Mouse (Mus musculus) heart, adult 9 months (tissue): ENCODE results near the gene Tma7.

ENCODE experiments used
- DNase-seq, 2 experiments: peaks; one replicate each; pipeline ENCODE4 v3.0.0; 2022; ENCODE audit warnings: low spot score in 2 of 2

Gene Tma7

DNA sequence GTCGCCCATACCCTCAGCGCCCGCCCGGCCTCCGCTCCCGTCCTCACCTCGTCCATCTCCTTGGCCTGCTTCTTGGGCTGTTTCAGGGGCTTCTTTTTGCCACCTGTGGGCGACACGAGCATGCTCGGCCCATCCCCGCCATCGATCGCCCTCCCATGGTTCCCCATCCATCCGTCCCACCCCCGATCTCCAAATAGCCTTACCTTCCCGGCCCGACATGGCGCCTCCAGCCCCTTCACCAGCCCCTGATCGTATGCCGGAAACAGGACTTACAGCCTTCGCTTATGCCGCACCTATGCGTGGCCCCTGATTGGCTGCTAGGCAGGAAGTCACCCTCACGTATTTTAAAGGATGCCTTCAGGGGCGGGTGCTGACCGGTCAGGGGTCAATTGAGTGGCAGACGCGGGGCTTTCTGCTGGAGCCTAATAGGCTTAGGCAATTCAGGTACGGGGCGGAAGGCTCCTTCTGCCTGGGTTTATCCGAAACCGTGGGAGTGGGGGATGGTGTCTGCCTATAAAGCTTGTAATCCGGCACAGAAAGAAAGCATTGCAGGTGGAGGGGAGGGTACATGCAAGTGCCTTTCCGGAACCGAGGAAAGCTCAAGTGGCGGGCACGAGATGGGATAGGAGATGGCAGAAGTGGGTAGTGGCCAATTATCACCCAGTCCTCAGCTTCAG, at the start of gene Tma7, which contains the start of gene Ccdc51:
Gene Tma7 (minus strand): TSS at position 464 of the 677 bp plus-strand sequence.
Gene Ccdc51 (plus strand): TSS at position 370 of the 677 bp plus-strand sequence.
- peak; percentile 85 to 90 for DNase-seq

DNA sequence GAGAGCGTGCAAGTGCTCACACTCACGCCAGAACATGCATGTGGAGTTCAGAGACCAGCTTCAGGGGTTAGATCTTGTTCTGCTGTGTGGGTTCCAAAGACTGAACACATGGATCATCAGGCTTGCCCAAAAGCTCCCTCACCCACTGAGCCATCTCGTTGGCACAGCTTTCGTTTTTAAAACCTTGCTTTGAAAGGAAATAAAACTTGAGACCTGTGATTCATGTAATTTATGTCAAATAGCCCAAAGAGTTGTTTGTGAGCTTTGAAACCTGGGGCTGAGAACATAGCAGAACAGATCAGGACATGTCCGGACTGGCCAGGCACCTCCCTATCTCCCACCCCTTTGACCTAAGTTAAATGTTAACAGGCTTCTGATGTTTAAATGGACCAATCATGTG, 47.7 kb upstream of the Tma7 start:
- DNase-seq, result no peak

DNA sequence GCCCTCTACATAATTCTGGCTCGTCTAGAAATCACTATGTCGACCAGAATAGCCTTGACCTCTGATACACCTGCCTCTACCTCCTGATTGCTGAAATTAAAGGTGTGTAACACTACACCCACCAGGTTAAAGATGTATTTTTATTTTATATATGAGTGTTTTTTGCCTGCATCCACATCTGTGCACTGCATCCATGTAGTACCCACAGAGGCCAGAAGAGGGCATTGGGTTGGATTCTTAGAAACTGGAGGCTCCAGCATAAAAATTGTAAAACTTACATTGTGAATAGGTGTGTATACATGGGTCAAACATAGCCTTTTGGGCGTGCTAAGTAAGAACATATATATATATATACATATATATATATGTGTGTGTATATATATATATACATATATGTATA, 45.8 kb upstream of the Tma7 start:
- no peak for DNase-seq

DNA sequence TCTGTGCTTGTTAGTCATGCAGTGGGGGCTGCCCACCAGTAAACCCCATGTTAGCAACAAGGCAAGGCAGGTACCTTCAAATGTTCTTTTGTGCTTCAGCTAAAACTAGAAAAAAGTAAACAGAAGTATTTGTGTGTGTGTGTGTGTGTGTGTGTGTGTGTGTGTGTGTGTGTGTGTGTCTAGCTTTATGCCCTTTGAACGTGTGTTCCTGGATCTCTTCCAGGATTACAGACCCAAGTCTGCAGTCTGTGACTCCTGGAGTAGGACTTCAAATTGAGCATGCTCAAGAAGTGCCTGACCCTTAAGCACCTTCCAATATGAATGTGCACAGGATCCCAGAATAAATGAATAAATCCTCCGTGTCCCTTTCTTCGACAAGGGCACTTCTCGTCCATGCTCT, 44.7 kb upstream of the Tma7 start:
- no peak for DNase-seq

DNA sequence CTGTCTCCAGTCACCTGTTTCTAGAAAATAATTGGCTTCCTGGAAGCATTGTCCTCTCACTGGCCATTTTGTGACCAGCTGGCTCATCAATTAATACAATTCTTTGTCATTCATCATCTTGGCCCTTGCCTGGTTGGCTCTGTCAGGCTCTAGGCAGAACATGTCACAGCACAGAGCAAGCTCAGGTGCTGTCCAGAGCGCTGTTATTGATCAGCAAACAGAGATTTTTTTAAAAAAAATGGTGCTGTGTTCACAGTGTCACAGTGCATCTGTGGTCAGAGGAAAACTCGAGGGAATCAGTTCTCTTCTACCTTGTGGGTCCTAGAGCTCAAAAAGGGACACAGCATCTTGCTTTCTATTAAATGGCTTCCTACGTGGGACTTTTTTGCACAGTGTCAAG, 43.1 kb upstream of the Tma7 start:
- no peak for DNase-seq

DNA sequence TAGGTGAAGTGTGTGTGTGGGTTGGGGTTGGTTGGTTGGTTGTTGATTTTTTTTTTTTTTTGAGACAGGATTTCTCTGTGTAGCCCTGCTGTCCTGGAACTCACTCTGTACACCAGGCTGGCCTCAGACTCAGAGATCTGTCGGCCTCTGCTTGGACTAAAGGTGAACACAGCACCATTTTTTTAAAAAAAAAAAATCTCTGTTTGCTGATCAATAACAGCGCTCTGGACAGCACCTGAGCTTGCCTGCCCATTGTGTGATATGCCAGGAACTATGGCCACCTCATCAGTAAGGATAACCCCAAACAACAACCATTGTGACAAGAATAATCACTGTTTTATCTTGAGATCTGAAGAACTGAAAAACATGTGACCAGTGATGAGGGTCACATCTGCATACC, 42.7 kb upstream of the Tma7 start:
- DNase-seq, result no peak

DNA sequence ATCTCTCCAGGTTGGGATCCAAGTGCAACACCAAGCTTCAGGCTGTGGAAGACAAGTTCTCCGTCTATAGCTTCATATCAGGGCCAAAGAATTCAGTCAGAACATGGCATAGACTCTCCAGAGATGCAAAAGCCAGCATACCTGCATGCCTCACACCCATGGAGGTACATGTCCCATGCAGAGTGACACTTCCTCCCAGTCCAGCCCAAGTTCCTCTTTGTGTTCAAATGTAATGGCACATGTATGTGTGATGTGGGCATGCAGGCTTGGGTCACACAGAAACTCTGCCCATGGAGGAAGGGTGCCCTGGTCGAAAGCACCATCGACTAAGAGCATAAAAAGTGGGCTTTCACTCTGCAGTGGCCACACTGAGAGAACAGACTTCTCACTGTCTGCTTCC, 41.8 kb upstream of the Tma7 start:
- no peak for DNase-seq

DNA sequence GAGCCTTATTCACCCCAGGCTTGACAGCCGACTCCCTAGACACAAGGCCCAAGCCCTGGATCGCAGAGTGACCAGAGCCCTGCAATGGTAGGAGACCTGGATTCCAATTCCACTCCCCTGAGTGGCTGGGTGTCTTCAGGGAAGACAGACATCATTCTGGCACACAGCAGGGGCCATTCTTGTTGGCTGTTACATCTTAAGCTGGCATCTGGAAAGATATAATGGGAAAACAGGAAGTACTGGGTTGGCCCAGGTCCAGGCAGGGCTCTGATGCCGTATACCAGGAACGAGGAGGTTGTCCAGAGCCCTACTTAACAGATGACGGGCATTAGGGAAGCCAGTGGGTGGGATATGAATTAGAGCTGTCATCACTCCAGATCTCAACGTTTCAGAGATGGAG, 40.9 kb upstream of the Tma7 start:
- no peak for DNase-seq

DNA sequence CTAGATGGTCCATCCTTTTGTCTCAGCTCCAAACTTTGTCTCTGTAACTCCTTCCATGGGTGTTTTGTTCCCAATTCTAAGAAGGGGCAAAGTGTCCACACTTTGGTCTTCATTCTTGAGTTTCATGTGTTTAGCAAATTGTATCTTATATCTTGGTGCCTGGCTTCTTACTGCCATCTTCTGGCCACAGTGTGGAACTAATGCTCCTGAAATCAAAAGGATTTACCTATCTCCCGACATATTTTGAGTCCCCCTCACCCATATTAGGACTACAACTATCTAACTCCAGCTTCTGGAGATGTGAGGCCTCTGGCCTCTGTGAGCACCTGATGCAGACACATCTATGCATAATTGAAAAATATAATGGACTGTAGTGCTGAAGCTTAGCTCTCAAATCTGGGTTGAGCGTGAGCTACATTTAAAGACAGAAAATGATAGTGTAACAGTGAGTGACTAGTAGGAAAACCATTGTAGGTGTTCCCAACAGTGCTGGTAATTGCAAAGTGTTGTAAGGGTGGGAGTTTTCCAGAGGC, 40.2 kb upstream of the Tma7 start:
- no peak for DNase-seq

DNA sequence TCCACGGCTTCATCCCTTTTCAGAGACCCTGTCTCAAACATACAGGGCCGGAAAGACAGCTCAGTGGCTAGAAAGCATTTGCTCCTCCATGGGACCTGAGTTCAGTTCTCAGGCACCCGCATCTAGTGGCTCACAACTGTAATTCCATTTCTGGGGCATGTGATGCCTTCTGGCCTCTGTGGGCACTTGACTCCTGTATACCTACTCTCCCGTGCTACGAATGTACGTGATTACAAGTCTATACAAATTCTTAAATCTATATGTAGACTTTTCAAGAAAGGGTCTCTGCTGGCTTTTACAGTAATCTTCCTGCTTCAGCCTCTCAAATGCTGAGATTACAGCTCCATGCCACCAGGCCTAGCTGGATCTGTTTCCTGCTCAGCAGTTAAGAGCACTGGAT, 38.6 kb upstream of the Tma7 start:
- DNase-seq, result no peak

DNA sequence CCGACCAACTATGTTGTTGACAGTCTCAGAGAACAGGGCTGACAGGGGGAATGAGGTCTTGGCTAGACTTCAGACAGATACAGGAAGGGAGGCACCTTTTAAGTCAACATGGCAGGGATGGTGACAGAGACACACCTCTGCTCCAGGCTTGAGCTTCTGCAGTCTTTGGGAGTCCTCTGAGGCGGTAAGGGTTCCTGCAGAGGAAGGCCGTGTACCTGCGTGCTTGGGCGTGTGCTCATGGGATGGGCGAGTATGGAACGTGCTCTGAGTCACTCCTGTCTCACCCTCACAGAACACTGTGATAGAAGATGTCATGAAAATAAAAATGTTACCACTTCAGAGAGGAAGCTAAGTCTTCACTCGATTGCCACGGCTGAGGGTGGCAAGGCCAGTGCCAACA, 37.2 kb upstream of the Tma7 start:
- no peak for DNase-seq

DNA sequence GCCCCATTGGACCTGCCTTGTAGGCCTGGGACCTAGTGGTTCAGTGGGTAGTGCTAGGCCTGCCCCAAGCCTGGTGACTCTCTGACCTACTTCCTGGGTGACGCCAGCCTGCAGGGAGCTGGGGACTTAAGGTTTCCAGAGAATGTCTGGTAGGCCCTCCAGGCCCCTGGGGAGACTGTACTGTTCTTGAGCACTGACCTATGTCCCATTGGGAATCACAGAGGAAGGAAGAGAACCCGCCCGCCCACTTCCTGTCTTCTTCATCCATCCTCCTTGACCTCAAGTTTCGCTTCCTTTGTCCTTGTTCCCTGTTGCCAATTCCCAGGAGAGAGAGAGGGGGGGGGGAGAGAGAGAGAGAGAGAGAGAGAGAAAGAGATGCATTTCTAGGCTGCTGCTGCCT, 35.7 kb upstream of the Tma7 start:
- peak; percentile 61 to 66 for DNase-seq

DNA sequence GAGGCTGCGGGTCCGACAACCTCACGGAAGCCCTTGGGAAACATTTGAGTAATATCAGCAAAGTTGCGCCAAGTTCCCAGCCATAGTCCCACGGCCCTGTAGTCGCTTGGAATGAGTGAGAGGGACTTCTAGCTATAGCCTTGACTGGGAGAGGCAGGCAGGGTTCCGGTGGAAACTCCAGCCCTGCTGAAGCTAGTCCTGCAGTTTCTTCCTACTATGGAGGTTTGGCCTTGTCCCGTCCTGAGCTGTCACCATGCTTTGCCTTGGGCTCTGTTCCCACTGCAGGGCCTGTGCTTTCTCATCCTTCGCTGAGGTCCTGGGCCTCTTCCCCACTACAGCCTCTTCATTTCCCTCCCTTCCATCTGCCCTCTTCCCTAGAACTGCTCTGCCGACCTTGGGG, 33.8 kb upstream of the Tma7 start:
- DNase-seq, result no peak

DNA sequence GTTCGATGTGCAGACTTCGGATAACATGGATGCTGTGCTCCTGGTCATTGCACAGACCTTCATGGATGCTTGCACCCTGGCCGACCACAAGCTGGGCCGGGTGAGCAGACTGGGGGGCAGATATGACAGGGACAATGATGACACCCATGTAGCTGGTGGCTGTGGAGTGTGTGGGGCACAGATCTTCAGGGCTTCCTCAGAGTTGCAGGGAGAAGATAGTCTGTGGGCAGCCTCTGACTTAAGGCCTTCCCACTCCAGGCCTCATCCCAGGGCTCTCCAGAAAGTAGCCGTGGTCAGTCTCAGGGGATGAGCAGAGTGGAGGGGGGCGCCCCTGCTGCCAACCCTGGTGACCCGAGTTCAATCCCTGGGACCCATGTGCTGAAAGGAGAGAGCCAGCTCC, 32.5 kb upstream of the Tma7 start:
- DNase-seq, result no peak

DNA sequence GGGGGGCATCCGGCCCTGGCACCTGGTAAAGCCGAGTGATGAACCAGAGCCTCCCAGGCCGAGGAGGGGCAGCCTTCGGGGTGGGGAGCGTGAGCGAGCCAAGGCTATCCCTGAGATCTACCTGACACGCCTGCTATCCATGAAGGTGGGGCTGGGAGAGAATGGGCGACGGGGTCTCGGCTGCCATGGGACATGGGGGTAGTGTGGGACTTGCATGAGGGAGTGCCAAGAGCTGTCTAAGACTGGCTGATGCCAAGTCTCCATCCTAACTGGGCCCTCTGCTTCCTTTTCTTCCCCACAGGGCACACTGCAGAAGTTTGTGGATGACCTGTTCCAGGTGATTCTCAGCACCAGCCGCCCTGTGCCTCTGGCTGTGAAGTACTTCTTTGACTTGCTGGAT, 31.9 kb upstream of the Tma7 start:
- no peak for DNase-seq

DNA sequence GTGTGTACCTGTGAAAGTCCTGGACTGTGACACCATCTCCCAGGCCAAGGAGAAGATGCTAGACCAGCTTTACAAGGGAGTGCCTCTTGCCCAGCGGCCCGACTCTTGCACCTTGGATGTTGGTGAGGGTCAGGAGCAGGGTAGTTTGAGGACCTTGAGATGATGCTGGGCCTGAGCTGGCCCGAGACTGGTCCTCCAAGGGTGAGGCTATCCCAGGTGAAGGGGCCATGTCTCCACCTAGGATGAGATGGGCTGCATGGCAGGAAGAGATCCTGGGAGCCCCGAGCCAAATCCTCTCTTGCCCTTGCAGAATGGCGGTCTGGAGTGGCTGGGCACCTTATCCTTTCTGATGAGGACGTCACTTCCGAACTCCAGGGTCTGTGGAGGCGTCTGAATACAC, 30.9 kb upstream of the Tma7 start:
- DNase-seq, result no peak

DNA sequence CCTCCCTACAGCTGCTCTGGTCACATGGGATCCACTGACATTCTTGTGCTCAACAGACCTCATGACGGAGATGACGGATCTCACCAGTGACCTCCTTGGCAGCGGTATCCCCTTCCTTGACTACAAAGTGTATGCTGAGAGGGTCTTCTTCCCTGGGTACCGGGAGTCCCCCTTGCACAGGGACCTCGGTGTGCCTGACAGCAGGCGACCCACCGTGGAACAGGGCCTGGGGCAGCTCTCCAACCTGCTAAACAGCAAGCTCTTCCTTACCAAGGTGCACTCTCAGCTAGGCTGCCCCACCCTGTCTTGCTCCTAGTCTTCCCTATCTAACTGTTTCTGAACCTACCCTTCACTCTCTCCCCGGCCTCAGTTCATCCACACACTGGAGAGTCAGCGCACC, 29.2 kb upstream of the Tma7 start:
- no peak for DNase-seq

DNA sequence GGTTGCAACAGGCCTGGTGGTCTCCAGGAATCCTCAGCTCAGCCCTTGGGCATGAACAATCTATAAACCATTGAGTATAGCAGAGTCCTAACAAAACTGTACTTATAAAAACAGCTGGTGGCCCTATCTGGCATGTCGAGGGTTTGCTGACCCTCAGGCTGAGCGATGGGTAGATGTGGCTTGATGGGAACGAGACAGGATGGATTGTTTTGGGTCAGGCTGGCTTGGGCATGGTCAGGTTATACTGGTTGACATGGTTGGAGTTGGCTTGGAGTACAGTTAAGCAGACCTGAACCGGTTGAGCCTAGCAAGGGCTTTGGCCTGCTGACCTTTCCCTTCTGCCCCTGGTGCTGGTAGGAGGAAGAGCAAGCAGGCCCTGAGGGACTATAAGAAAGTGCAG, 28.7 kb upstream of the Tma7 start:
- no peak for DNase-seq

DNA sequence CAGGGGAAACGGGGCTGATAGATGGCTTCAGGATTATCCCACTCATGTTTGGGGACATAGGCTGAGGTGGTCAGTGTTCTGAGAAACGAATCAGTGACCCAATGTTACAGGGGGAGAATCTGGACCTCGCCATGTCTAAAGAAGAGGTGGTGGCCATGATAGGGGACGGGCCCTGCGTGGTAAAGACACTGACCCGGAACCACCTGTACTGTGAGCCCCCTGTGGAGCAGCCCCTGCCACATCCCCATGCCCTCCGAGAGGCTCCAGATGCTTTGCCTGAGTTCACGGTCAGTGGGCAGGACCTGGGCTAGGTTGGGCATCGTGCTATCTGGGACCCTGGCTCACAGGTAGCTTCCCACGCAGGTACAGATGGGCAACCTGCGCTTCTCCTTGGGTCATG, 27.9 kb upstream of the Tma7 start:
- no peak for DNase-seq

DNA sequence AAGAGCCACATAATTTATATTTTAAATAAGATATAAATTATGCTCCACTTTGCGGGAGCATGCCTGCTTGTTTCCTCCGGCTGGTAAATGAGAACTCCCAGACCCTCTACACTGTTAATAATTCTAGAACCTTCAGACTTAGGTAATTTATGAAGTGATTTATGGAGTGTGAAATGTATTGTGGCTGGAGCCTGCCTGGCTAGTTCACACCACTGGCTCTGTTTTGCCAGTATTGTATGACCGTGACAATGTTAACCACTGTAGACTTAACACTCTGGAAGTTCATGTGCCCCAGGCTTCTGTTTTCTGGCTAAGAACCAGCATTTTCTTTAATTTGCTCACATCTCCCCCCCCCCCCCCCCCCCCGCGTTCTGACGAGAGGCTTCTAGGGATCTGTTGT, 25.0 kb upstream of the Tma7 start:
- no peak for DNase-seq

DNA sequence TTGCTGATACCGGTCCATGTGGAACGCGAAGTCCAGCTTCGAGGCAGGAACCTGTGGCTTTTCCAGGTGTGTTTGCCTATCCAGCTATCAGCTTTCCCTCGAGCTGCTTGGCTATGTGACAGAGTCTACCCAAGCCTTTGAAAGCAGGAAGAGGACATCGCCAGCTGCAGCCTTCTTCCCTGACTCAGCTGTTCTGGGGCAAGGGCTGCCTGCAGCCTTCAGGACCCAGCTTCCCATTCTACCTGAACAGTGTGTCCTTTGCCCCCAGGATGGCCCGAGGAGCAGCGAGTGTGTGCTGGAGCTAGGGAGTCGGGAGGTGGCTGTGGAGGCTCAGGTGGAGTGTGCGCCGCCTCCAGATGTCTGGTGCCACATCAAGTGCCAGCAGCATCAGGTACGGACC, 23.3 kb upstream of the Tma7 start:
- DNase-seq, result no peak

DNA sequence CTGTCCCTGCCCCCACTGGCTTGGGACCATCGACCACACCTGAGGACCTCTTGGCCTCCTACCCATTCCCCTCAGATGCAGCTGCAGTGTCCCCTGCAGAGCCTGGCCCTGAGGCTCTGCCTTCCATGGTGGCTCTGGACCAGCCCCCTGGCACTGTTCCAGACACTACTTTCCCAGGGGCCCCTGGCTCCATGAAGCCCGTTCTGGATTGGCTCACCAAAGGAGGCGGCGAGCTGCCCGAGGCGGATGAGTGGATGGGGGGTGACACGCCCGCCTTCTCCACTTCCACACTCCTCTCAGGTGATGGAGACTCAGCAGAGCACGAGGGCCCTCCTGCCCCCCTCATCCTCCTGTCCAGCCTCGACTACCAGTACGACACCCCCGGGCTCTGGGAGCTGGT, 22.6 kb upstream of the Tma7 start:
- DNase-seq, result no peak

DNA sequence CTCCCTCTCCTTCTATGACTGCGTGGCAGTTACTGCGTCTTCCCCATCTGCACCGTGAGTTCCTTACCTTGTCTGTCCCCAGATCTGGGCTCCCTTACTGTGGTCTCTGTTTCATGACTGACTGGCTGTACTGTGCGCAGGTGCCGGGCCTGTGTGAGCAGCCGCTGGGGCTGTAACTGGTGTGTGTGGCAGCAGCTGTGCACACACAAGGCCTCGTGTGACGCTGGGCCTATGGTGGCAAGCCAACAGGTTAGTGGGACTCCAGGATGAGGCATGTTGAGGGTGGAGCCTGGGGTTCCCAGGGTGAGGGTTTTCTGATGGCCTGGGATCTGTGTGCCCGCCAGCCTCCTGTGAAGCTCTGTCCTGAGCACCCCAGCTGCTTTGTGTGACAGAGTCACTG, 21.7 kb upstream of the Tma7 start:
- DNase-seq, result no peak

DNA sequence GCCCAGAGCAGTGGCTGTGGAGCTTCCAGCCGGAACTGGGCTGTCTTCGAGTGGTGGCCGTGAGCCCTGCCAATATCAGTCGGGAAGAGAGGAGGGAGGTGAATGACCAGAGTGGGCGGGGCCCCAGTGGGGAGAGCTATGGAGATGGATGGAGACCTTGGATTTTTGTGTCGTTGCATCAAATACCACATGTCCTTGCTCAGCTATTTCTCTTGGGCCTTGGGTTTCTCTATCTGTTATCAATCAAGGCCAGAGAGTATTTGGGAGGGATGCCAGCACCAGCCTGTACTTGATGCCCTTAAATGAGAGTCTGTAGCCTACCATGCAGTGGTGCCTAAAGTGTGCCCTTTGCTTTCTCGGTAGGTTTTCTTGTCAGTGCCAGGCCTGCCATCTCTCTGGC, 20.9 kb upstream of the Tma7 start:
- no peak for DNase-seq
